Mouse (Mus musculus) cortical plate, adult 2 months (tissue): ENCODE data around the gene Rsbn1l.

Experiments used
- CTCF ChIP-seq: fragments of 200-500 bp; IDR thresholded peaks from 2 replicates; pipeline ENCODE4 v1.5.1; 2011; ENCODE audit warnings: mild to moderate bottlenecking, control low read depth, low read length; ENCODE audit not compliant: insufficient read depth; ENCODE audit errors: extremely low read depth
- POLR2A ChIP-seq: fragments of 200-500 bp; IDR thresholded peaks from 2 replicates; pipeline ENCODE4 v1.6.1; 2011; ENCODE audit warnings: mild to moderate bottlenecking, low read length, control low read depth; ENCODE audit not compliant: insufficient read depth; ENCODE audit errors: extremely low read depth

DNA sequence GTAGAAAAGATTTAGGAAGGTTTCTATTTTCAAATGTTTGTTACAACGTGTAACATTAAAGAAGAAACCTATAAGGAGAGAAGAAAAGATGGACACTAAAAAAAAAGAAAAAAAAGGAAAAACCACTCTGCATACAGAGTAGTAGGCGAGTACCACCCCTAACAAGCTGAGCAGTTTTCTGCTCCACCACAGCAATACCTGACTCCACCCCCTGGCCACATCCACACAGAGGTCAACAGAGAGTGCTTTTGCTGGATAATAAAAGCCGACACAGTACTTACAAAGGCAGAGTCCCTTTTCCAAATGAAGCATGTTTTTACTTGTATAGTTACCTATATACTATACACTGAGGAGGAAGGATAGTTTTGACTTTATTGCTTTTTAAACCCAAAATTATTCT is 31.6 kb downstream of the Rsbn1l start:
- TF ChIP-seq CTCF (no peak), POLR2A (no peak)
